Mouse (Mus musculus) testis, adult 2 months (tissue): ENCODE measurements around the gene Gm49396. TPM values are rescaled to one million over a fixed set of nuclear protein-coding genes. Genes with fewer than 3 reads are reported as not detected.
A peak's percentile ranks its signal among the peaks of the same experiment; 100 is the strongest.

ENCODE experiments used
- H3K27ac ChIP-seq: fragments of 200-500 bp; 2 replicates; pipeline ENCODE4 v1.5.1; 2012; ENCODE audit warnings: low read depth, low read length; ENCODE audit not compliant: control insufficient read depth, insufficient read depth
- H3K27me3 ChIP-seq: fragments of 200-500 bp; 2 replicates; pipeline ENCODE4 v1.6.1; 2012; ENCODE audit warnings: mild to moderate bottlenecking, low read length, moderate library complexity; ENCODE audit not compliant: control insufficient read depth, insufficient read depth
- H3K36me3 ChIP-seq: fragments of 200-500 bp; 2 replicates; pipeline ENCODE4 v1.6.1; 2012; ENCODE audit warnings: mild to moderate bottlenecking, low read length; ENCODE audit not compliant: control insufficient read depth, insufficient read depth
- H3K4me1 ChIP-seq: fragments of 200-500 bp; 2 replicates; pipeline ENCODE4 v1.6.1; 2012; ENCODE audit warnings: low read length; ENCODE audit not compliant: control insufficient read depth, insufficient read depth
- H3K4me3 ChIP-seq: fragments of 200-500 bp; 2 replicates; pipeline ENCODE4 v1.5.1; 2012; ENCODE audit warnings: low read depth, mild to moderate bottlenecking, low read length, moderate library complexity, mixed read lengths; ENCODE audit not compliant: control insufficient read depth
- CTCF ChIP-seq: fragments of 200-500 bp; IDR thresholded peaks from 2 replicates; pipeline ENCODE4 v1.5.1; 2012; ENCODE audit warnings: low read depth, mild to moderate bottlenecking, inconsistent platforms, low read length, moderate library complexity; ENCODE audit not compliant: control insufficient read depth, insufficient read depth, insufficient replicate concordance
- POLR2A ChIP-seq: fragments of 200-500 bp; IDR thresholded peaks from 2 replicates; pipeline ENCODE4 v1.6.1; 2012; ENCODE audit warnings: low read depth, mild to moderate bottlenecking, inconsistent platforms, low read length, moderate library complexity; ENCODE audit not compliant: control insufficient read depth
- polyA plus RNA-seq: library from polyadenylated mRNA; depleted of rRNA; stranded (reverse); fragments of >200 nt; gene quantifications from 2 replicates; pipeline ENCODE4 v1.2.3, GENCODE M21; 2012

Gm49396 gene
- polyA plus RNA-seq, 1 experiment = 0.80 TPM

DNA sequence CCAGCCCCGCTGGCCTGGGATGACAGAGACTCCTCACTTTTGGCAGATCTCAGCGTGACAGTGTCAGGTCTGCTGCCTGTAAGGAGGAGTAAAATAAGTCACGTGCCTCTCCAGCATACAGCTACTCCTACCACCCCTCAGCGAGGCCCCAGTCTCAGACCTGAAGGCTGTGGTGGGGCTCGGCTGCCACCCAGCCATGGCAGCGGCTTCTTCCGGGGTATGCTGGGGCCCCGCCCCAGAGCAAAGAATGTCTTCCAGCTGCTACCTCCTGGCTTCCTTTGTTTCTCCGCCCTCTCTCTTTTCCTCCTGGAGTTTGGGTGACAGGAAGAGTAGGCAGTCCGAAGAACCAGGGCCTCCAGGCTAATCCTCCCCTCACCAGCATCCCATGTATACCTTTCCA is 37.2 kb upstream of the Gm49396 start:
- H3K27ac ChIP-seq = no peak overlapping the region
- H3K36me3 ChIP-seq = peaks cover 10% of the 10 kb centered on the region
- H3K27me3 ChIP-seq = no peaks in the 10 kb centered on the region
- H3K4me1 ChIP-seq = peaks cover 17% of the 10 kb centered on the region
- no peak for TF ChIP-seq CTCF
- TF ChIP-seq POLR2A = no peak
- no peak overlapping the region for H3K4me3 ChIP-seq

DNA sequence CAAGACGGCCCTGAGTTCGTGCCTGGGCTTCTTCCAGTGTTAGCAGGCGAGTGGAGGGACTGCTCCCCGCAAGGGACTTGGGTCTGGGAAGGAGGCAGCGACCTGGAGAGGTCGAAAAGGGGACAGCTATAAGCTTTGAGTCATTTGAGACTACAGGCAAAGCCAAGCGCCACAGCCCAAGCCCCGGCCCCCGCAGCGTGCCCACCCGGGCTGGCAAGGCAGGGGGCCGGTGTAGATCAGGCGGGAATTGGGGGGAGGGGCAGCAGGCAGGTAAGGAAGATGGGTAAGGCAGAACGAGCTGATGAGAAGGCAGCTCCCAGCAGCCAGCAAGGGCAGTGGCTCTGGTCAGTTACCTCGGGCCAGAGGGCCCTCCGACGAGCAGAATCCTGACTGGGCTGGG is 36.7 kb upstream of the Gm49396 start:
- Histone ChIP-seq H3K36me3 (peaks cover 10% of the 10 kb centered on the region), H3K27me3 (no peaks in the 10 kb centered on the region), H3K4me3 (no peak overlapping the region), H3K27ac (no peak overlapping the region), H3K4me1 (peaks cover 17% of the 10 kb centered on the region)
- TF ChIP-seq CTCF = no peak
- TF ChIP-seq POLR2A = no peak

- no peak overlapping the region for H3K27ac ChIP-seq
- peak overlapping the region; percentile 33 for H3K4me3 ChIP-seq
- TF ChIP-seq CTCF (no peak), POLR2A (0 out of 2 replicates have a peak, but pooled peaks have one; percentile 11)
- H3K4me1 ChIP-seq = peaks cover 17% of the 10 kb centered on the region
- peaks cover 10% of the 10 kb centered on the region for H3K36me3 ChIP-seq
- H3K27me3 ChIP-seq = no peaks in the 10 kb centered on the region
Measured at GRCm38 (mm10) chr7:30526981-30527380, 36.2 kb upstream of the Gm49396 start.

DNA sequence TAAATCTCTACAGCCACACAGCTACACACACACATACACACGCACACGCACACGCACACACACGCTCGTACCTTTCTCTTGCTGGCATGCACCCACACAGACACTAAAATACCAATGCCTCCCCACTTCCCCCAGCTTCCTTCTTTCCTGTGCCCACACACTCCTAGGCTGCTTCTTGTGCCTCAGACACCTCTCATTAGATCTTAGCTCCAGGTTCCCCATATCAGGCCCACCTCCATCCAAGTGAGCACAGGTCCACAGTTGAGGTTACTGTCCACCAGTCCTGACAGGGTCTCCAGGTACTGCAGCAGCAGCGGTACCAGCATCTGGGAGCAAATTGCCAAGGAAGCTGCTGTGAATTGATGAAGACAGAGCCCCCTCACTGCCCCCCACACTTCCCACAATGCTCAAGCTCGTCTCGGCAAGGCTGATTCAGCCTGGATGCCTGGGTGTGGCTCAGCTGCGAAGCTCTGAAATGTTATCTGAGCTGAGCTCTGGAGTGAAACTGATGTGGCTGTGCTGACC is 31.8 kb upstream of the Gm49396 start:
- Histone ChIP-seq H3K4me1 (peaks cover 28% of the 10 kb centered on the region), H3K4me3 (no peak overlapping the region), H3K36me3 (peaks cover 10% of the 10 kb centered on the region), H3K27ac (no peak overlapping the region), H3K27me3 (no peaks in the 10 kb centered on the region)
- TF ChIP-seq CTCF = no peak
- TF ChIP-seq POLR2A = no peak

GRCm38 (mm10) chr7:30532931-30533330 is 30.2 kb upstream of the Gm49396 start:
- Histone ChIP-seq H3K36me3 (peaks cover 8% of the 10 kb centered on the region), H3K27ac (peak overlapping the region; percentile 19; the same call in 1 of the 2 replicates), H3K4me1 (peaks cover 20% of the 10 kb centered on the region), H3K4me3 (no peak overlapping the region), H3K27me3 (no peaks in the 10 kb centered on the region)
- no peak for TF ChIP-seq CTCF
- TF ChIP-seq POLR2A = no peak

GRCm38 (mm10) chr7:30533941-30534632 is 29.1 kb upstream of the Gm49396 start:
- no peaks in the 10 kb centered on the region for H3K27me3 ChIP-seq
- H3K36me3 ChIP-seq = peaks cover 4% of the 10 kb centered on the region
- TF ChIP-seq POLR2A (no peak), CTCF (no peak)
- H3K4me3 ChIP-seq = peak overlapping the region; percentile 86
- peak overlapping the region; percentile 76 for H3K27ac ChIP-seq
- peaks cover 17% of the 10 kb centered on the region for H3K4me1 ChIP-seq

DNA sequence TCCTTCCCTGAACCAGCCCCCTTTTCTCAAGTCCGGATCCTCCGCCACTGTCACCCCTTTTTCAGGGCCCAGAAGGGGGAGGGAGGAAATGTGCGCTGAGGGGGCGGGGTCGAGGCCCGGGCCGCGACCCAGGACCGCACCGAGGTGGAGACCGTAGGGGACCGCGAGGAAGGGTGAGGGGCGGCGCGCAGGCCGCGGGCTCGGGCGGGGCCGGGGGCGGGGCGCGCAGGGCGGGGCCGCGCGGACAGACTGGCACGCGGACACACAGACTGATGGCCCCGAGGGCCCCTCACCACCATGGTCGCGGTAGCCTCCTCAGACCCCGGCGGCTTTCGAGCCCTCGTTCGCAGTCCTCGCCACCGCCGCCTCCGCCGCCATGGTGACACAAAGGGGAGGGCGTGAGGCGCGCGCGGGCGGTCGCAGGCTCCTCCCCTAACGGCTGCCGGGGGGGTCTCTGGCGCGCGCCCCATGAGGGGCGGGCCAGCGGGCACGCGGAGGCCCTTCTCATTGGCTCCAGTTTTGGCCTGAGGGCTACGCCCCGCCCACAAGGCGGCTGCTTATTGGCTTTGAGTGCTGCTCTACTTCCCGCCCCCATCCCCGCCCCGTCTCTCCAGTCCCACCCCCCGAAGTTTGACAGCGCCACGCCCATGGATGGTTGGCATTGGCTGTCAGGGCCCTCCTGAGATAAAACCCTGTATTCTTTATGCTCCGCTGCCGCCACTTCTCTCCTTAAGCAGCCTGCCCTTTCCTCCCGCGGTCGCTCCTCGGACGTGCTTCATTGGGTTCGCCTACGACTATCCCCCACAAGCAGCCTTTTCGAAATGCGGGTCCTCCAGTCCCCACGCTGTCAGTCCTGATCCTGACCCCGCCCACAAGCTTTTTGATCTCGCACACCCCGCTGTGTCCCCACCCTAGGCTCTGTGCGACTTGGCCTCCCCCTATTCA is 28.2 kb upstream of the Gm49396 start, which contains the start of gene Arhgap33:
Gene Arhgap33, minus strand, starts transcription at position 428 of the 945 bp plus-strand sequence.
- Histone ChIP-seq H3K4me1 (peaks cover 17% of the 10 kb centered on the region), H3K36me3 (peaks cover 3% of the 10 kb centered on the region), H3K4me3 (peak within 1 kb of the TSS; percentile 95), H3K27me3 (no peaks in the 10 kb centered on the region), H3K27ac (peak within 1 kb of the TSS; percentile 91)
- no peak for TF ChIP-seq CTCF
- TF ChIP-seq POLR2A = 0 out of 2 replicates have a peak, but pooled peaks have one; percentile 35
